Mouse (Mus musculus): ENCODE data around the gene Gm21904. TPM values are rescaled to one million over a fixed set of nuclear protein-coding genes. Genes with fewer than 3 reads are reported as not detected.
"Not testable (repeated sequence)": the region's sequence is repeated elsewhere in the genome, so short reads cannot be mapped to it uniquely, and the experiment has no call there.

The Gm21904 gene
- not detected in 2 replicates for polyA plus RNA-seq (2012)

GRCm38 (mm10) chrY:17846166-17846565 is at the start of gene Gm21904:
Gene Gm21904 (minus strand): TSS chrY:17846266.
- not testable (repeated sequence) for H3K4me1 ChIP-seq (ENCODE audit: control insufficient read depth); H3K36me3 ChIP-seq (ENCODE audit: control insufficient read depth); H3K27me3 ChIP-seq (ENCODE audit: control insufficient read depth); H3K4me3 ChIP-seq (replicated peaks); H3K9me3 ChIP-seq (ENCODE audit: control insufficient read depth, low read length)

- not testable (repeated sequence) for H3K4me3 ChIP-seq (replicated peaks); H3K4me1 ChIP-seq (ENCODE audit: control insufficient read depth); H3K36me3 ChIP-seq (ENCODE audit: control insufficient read depth); H3K9me3 ChIP-seq (ENCODE audit: control insufficient read depth, low read length); H3K27me3 ChIP-seq (ENCODE audit: control insufficient read depth)
These were observed 28.4 kb upstream of the Gm21904 start, which contains the start of the genes Gm20772 and Gm20831 for GRCm38 (mm10) chrY:17874441-17874840. Gene Gm20772 (plus strand): TSS chrY:17874741. Gene Gm20831 (plus strand): TSS chrY:17874741.

Other genes starting within 250 kb of the Gm21904 start
- gene Gm20772, start 28.5 kb upstream of the Gm21904 start, polyA plus RNA-seq (2012): not detected in 2 replicates
- gene Gm20831, start 28.5 kb upstream of the Gm21904 start, polyA plus RNA-seq (2012): not detected in 2 replicates
- gene Srsy, start 91.1 kb upstream of the Gm21904 start, polyA plus RNA-seq (2012): not detected in 2 replicates
- not detected in 2 replicates for gene Gm21764, start 215.5 kb upstream of the Gm21904 start, polyA plus RNA-seq (2012)
- gene Ssty1, start 242.8 kb upstream of the Gm21904 start, polyA plus RNA-seq (2012): not detected in 2 replicates

All from erythroblast, embryonic 14.5 days (primary cell).